Mouse (Mus musculus) ES-E14 (cell line): Measurements from ENCODE around the gene 1700012B07Rik. TPM values are rescaled to one million over a fixed set of nuclear protein-coding genes. Genes with fewer than 3 reads are reported as not detected.

Source experiments
- DNase-seq: peaks from one replicate; pipeline ENCODE4 v3.0.0-alpha.2; 2013; ENCODE audit warnings: low read depth, low spot score
- H3K27ac ChIP-seq: 2 replicates; pipeline ENCODE4 v1.5.1; 2012; ENCODE audit warnings: low read depth, mild to moderate bottlenecking, low read length, moderate library complexity, mixed read lengths; ENCODE audit not compliant: poor library complexity, insufficient read depth, severe bottlenecking
- H3K36me3 ChIP-seq: 2 replicates; pipeline ENCODE4 v1.6.1; 2012; ENCODE audit warnings: mild to moderate bottlenecking, low read length, moderate library complexity, mixed read lengths; ENCODE audit not compliant: control insufficient read depth, poor library complexity, insufficient read depth, severe bottlenecking
- H3K4me1 ChIP-seq, 2 experiments: fragments of 150-350 bp in 1 of 2; sonication (generic) in 1 of 2; 2 replicates each; pipeline ENCODE4 v1.6.1; 2012; ENCODE audit warnings: low read length in 2 of 2, mild to moderate bottlenecking in 1 of 2, mixed read lengths in 1 of 2; ENCODE audit not compliant: control insufficient read depth in 2 of 2, insufficient read depth in 2 of 2, poor library complexity in 1 of 2
- H3K4me3 ChIP-seq, 2 experiments: fragments of 150-350 bp in 1 of 2; sonication (generic) in 1 of 2; 2 replicates each; pipeline ENCODE4 v1.5.1; 2012; ENCODE audit warnings: low read length in 2 of 2, low read depth in 1 of 2, mild to moderate bottlenecking in 1 of 2, mixed read lengths in 1 of 2; ENCODE audit not compliant: insufficient read depth in 1 of 2, poor library complexity in 1 of 2, severe bottlenecking in 1 of 2
- H3K9ac ChIP-seq: 2 replicates; pipeline ENCODE4 v1.6.1; 2012; ENCODE audit warnings: low read depth, mild to moderate bottlenecking, low read length, mixed read lengths; ENCODE audit not compliant: poor library complexity, insufficient read depth, severe bottlenecking
- H3K9me3 ChIP-seq: fragments of 150-350 bp; sonication (generic); 2 replicates; pipeline ENCODE4 v1.6.1; 2012; ENCODE audit warnings: low read depth, mild to moderate bottlenecking, low read length; ENCODE audit not compliant: control insufficient read depth, insufficient read depth
- CHD2 ChIP-seq: IDR thresholded peaks from 2 replicates; pipeline ENCODE4 v1.6.1; 2014; ENCODE audit warnings: mild to moderate bottlenecking, low read depth, low read length, inconsistent platforms
- HCFC1 ChIP-seq: IDR thresholded peaks from 2 replicates; pipeline ENCODE4 v1.6.1; 2012; ENCODE audit warnings: low read length, inconsistent platforms, borderline replicate concordance; ENCODE audit not compliant: insufficient read depth
- MAFK ChIP-seq: IDR thresholded peaks from 2 replicates; pipeline ENCODE4 v1.6.1; 2014; ENCODE audit warnings: mild to moderate bottlenecking, low read depth, low read length, inconsistent platforms; ENCODE audit not compliant: insufficient read depth
- ZC3H11A ChIP-seq: IDR thresholded peaks from 2 replicates; pipeline ENCODE4 v1.6.1; 2012; ENCODE audit warnings: low read depth, mild to moderate bottlenecking, inconsistent platforms, low read length, borderline replicate concordance
- ZNF384 ChIP-seq: IDR thresholded peaks from 2 replicates; pipeline ENCODE4 v1.6.1; 2012; ENCODE audit warnings: low read depth, low read length, inconsistent platforms
- in situ Hi-C, 2 experiments: fragments of 600-800 bp; cut with MboI; formaldehyde crosslinking; loops; one replicate each; pipeline ENCODE4 v1.15.1; 2025; ENCODE audit warnings: low sequenced_read_pairs in 2 of 2, inconsistent platforms in 1 of 2; ENCODE audit not compliant: unreplicated experiment in 2 of 2
- total RNA-seq: library from RNA; depleted of rRNA; stranded (reverse); fragments of 300-350 nt; gene quantifications from 2 replicates; pipeline ENCODE4 v1.2.3, GENCODE M21; 2012; rRNA removed

Gene 1700012B07Rik
- total RNA-seq, 1 experiment = not detected

DNA sequence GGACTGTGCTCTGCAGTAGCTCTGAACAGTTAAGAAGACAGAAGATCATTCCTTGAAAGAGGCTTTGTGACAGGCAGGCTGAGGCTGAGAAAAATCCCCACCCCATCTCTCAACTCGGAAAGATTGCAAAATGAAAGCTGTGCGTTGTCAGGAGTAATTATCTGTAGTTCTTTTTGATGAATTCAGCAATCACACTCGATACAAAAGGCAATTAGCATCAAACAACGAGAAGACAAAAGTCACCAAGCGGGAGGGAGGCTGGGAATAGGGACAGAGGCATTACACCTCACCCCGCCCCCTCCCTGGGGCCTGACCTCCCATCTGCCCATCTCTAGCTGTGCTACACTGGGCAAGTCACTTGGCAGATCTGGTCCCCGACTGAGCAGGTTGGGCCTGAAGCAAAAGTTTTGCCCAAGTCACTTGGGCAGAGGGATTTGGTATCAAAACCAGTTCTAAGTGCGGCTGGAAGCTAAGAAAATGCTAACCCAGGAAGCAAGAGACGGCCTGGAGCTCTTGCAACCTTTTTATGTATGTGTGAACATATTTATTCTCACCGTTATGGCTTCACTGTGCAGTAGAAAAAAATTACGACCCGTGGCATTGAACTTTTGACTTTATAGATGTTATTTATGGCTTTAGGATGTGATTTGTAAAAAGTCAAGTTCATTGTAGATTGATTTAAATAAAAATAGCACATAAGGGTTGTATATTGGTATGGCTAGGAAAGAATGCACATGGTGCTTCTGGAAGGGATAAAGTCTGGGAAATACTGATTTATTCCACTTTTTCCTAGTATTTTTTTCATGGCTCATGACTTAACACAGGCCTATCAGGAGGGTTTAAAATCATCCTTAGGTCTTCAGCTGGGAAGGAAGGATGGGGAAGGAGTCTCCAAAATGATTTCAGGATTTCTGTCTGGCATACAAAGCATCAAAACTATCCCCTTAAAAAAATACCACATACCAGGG is 75.9 kb downstream of the 1700012B07Rik start:
- no peak for TF ChIP-seq HCFC1
- TF ChIP-seq ZNF384 = no peak
- no peak for TF ChIP-seq MAFK
- TF ChIP-seq ZC3H11A = no peak
- no peak for TF ChIP-seq CHD2
- H3K4me3 ChIP-seq = no peak overlapping the region
- H3K27ac ChIP-seq = no peak overlapping the region
- no peaks in the 10 kb centered on the region for H3K36me3 ChIP-seq
- in situ Hi-C loops = no loop called here
- DNase-seq = peak; percentile 28
- no peak overlapping the region for H3K9ac ChIP-seq
- no peaks in the 10 kb centered on the region for H3K9me3 ChIP-seq
- H3K4me1 ChIP-seq = 0 out of 4 replicates have a peak, but pooled peaks cover 0 to 2% of the 10 kb centered on the region in 2 experiments

DNA sequence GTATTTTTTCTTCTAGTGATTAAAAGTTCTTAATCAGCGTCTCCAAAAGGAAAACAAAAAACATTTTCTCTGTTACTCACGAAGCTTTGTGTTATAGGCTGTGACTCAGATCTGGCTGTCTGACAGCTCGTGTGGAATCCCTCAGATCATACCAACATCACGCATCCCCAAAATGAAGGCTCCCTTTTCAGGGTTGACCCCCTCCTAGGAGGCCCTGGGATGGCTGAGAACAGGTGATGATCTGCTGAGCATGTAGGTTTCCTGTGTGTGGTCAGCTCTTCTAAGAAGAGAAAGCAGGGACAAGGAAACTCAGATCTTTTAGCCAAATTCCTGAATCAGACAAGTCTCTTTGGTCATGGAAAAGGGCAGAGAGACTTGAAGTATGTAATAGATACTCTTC is 82.6 kb downstream of the 1700012B07Rik start:
- H3K9me3 ChIP-seq = no peaks in the 10 kb centered on the region
- no peaks in the 10 kb centered on the region for H3K36me3 ChIP-seq
- TF ChIP-seq CHD2 (no peak), ZNF384 (no peak)
- no peaks in the 10 kb centered on the region for H3K4me1 ChIP-seq
- H3K9ac ChIP-seq = no peak overlapping the region
- H3K27ac ChIP-seq = no peak overlapping the region
- no peak for DNase-seq
- no peak overlapping the region for H3K4me3 ChIP-seq
- in situ Hi-C loops = no loop called here

- no peak overlapping the region for H3K4me3 ChIP-seq
- no peaks in the 10 kb centered on the region for H3K36me3 ChIP-seq
- H3K9me3 ChIP-seq = no peaks in the 10 kb centered on the region
- TF ChIP-seq ZNF384 (no peak), MAFK (no peak), ZC3H11A (no peak), HCFC1 (no peak), CHD2 (no peak)
- H3K9ac ChIP-seq = no peak overlapping the region
- no peaks in the 10 kb centered on the region for H3K4me1 ChIP-seq
- no peak overlapping the region for H3K27ac ChIP-seq
- DNase-seq = no peak
- in situ Hi-C loops = no loop called here
Measured at GRCm38 (mm10) chr11:109737967-109738366, 89.9 kb downstream of the 1700012B07Rik start.

Other genes with a start within 250 kb of the 1700012B07Rik start
- 4.8 and 6.6 TPM in 2 replicates for gene Wipi1, start 216.1 kb downstream of the 1700012B07Rik start, total RNA-seq
- 26.8 and 46.0 TPM in 2 replicates for gene Prkar1a, start 178.6 kb downstream of the 1700012B07Rik start, total RNA-seq
- 0.45 and 0.58 TPM in 2 replicates for gene Fam20a, start 105.8 kb downstream of the 1700012B07Rik start, total RNA-seq
- gene Abca8b, start 167.8 kb upstream of the 1700012B07Rik start, total RNA-seq = 0.27 and 0.37 TPM in 2 replicates